Mouse (Mus musculus) right cerebral cortex, postnatal 4 days (tissue): ENCODE measurements around the gene Ankrd11.
A peak's percentile ranks its signal among the peaks of the same experiment; 100 is the strongest.

Source experiments
- DNase-seq: peaks from one replicate; pipeline ENCODE4 v3.0.0-alpha.2; 2022

The Ankrd11 gene

GRCm38 (mm10) chr8:122923431-122924090 lies 118.5 kb downstream of the Ankrd11 start:
- DNase-seq, result no peak

- DNase-seq, result no peak
These were observed 119.1 kb downstream of the Ankrd11 start for GRCm38 (mm10) chr8:122922945-122923344.

GRCm38 (mm10) chr8:122920890-122921289 lies 121.2 kb downstream of the Ankrd11 start:
- no peak for DNase-seq

DNA sequence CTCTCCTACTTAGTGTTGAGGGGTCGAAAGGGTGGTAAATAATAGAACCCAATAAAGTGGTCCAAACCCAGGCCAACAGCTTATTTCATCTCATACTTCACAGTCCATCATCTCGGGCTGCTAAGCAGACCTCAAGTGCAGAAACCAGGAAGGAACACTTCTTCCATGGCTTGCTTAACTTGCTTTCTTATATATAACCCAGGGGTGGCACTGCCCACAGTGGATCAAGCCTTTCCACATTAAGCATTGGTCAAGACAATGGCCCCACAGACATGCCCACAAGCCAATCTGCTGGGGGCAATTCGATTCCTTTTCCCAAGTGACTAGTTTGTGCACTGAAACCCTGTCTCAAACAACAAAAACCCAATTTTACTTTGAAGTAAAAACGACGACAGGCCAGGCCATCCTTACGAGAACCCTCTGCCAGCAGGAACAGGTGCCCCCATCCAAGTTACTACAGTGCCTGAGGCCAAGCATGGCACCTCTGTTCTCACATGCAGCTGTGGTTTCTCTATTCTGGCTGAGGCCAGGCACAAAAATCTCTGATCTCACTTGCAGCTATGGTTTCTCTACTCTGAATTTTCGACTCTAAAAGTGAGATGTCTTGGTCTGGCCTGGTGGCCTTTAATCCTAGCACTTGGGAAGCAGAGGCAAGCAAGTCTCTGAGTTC lies 123.5 kb downstream of the Ankrd11 start:
- no peak for DNase-seq

- DNase-seq, result no peak
These were observed 124.3 kb downstream of the Ankrd11 start for GRCm38 (mm10) chr8:122917531-122918392.

DNA sequence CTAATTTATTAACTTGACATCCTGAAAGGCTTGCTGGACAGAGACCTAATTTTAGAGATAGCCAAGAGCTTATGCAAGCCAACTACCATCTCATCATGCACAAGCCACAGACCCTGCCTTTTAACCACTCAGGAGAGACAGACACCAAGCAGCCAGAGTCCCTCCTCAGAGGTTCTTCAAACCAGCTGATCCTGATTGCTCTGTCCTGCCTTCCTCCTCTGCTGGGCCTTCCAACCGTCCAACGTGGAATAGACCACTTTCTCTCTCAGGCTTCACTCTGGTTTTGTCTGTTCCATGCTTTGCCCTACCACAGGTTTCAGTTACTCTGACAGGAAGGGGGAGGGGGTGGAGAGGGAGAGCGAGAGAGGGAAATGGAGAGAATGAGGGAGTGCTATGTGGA lies 125.3 kb downstream of the Ankrd11 start:
- DNase-seq, result no peak

DNA sequence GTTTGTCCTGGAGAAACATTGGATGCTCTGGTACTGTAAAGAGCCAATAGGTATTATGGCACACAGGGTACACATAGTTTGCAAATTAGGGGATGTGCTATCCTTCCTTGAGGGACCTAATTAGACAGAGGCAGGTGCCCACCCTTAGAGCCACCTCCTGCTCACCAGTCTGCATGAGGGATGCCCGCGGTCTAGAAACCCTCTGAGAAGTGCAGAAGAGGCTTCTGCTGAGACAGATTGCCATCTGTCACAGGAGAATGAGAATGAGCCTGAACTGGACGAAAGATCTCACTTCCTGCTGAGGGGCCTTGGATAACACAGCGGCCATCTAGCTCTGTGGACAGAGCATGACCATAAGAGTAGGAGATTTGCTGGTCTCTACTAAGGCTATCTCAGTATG lies 129.2 kb downstream of the Ankrd11 start:
- DNase-seq, result no peak

GRCm38 (mm10) chr8:122912150-122912549 lies 129.9 kb downstream of the Ankrd11 start:
- no peak for DNase-seq

- peak; percentile 77 for DNase-seq
These were observed 135.5 kb downstream of the Ankrd11 start for GRCm38 (mm10) chr8:122906463-122907021.

GRCm38 (mm10) chr8:122905346-122905745 lies 136.7 kb downstream of the Ankrd11 start:
- no peak for DNase-seq

DNA sequence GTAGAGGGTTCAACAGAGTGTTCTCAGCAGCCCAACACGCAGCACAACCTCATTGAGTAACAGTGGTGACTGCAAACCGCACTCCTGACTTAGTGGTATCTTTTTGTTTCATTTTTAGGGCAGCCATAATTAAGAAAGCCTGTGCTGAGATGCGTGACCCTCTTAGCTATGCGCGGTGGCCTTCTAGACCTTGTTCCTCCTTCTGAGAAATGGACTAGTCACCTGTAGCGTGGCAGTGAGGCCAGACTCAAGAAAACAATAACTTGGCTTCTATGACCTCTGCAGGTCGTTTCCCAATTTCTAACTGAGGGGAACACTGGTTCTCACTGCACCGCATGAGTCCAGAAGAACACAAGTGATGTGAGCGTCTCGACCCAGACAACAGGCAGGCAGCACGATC lies 137.6 kb downstream of the Ankrd11 start:
- DNase-seq, result no peak

DNA sequence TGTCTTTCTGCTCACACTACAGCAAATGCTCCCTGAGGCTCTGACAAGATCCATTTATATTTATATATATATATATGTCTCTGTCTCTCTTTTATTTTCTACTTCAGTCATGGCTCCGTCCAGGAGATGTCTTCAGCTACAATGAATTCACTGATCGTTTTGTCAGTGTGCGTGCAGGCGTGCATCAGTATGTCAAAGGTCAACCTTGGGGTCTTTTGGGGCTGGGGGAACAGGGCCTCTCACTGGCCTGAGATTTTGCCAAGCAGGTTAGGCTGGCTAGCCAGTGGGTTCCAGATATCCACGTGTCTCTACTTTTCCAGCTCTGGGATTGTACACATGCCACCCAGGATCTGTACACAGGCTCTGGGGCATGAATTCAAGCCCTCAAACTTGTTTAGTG lies 139.1 kb downstream of the Ankrd11 start:
- no peak for DNase-seq

DNA sequence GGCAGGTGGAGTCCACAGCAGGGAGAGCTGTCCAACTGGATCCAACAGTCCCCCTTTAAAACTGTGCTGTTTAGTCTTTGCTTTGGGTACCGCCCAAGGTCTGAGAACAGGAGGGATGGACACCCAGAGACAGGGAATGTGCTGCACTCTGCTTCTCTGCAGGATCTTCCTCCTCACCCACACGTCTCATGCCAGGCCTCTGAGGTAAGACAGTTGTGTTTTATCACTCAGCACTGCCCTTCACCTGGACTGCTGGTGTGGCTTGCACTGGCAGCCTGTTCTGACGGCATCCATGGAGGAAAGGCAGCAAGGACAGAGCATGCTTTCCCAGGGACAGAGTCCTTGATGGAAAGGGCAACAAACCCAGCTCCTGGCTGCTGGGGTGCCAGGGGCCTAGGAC lies 139.5 kb downstream of the Ankrd11 start:
- DNase-seq, result no peak

DNA sequence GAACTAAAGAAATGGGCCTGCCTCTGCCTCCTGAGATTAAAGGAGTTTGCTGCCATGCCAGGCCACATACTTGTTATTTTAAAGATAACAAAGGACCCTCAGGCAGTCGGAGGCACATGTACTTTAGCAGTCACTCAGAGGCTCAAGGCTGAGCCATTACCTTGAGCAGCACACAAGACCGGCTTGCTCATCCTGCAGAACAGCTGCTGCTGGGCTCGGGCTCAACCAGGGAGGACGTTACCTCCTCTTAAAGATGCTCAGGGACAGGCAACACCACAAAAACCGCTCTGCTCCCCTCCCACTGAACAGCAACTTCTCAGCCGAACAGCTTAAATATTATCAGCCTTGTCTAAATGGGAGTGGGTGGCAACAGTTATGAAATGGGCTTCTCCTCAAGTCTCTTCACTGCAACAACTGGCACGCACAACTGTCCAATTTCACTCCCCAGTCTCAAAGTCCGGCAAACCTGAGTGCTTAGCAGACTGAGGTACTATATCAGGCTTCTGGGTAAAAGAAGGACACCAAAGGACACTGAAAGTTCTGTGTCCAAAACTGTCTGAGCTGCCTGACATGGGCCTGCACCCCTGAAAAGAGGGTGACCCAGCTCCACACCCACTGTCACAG lies 140.1 kb downstream of the Ankrd11 start:
- no peak for DNase-seq

GRCm38 (mm10) chr8:122901476-122901875 lies 140.6 kb downstream of the Ankrd11 start:
- DNase-seq, result no peak

DNA sequence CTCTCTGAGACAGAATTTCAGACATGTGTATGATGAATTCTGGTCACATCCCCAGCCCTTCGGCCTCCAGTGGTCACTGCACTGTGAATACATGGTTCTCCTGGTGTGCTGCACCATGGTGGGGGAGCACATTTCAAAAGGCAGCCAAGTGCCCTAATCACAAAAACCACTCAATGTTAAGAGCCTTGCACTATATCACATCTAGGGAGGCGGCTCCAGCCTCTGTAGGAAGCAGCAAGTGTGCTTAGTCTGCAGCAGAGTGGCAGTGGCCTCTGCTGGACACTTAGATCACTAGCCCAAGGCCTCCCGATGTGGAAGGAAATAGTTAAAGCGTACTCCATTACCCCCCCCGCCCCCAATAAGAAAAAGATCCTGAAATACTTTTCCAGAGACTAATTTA lies 143.0 kb downstream of the Ankrd11 start:
- DNase-seq, result no peak

DNA sequence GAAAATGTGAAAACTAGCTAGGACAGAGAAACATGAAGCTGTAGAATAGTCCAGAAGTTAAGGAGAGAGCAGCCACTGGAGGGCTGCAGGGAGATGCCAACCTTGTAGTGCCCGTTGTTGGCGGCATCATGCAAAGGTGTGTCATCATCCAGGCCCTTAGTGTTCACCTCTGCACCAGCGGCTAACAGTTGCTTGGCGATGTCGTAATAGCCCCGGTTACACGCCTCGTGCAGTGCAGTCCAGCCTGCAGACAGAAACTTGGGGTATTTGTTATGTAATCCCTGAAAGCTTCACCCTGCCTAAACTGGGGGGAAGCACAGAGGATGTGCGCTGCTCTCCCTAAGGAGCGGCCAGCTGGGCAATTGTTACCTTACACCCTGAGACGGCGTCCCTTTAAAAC lies 143.6 kb downstream of the Ankrd11 start:
- DNase-seq, result no peak

GRCm38 (mm10) chr8:122898018-122898417 lies 144.1 kb downstream of the Ankrd11 start:
- DNase-seq, result no peak

DNA sequence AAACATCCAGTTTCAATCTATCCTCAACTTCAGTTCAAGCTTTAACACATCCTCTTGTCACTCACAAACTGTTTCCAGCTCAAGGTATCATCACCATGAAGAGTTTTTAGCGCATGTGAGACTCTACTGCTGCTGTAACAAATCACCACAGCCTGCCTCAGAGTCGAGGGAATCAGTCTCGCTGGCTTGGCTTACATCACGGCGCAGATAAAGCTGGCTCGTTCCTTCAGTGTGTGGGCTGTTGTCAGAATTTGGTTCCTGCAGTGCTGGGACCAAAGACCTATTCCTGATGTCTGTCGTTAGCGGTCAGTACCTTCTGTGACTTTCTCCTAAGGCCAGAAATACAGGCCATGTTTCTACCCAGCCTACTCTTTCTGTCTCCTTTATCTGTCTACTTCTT lies 144.9 kb downstream of the Ankrd11 start:
- DNase-seq, result no peak

DNA sequence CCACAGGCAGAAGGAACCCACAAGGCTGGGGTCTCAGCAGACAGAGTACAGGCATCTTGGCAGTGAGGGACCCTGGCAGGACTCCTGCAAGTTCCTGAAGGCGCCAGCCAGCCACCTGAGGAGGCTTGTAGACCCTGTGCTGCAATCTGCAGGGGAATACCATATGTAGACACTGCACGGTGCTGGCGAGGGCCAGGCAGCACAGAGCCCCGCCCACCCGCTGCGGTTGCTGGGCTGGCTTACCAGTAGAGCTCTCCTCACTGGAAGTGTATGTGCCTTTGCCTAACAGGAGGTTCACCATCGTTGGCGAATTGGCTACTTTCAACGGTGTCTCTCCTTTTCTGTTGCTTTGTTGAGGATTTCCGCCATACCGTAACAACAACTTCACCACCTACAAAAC lies 145.8 kb downstream of the Ankrd11 start:
- no peak for DNase-seq

DNA sequence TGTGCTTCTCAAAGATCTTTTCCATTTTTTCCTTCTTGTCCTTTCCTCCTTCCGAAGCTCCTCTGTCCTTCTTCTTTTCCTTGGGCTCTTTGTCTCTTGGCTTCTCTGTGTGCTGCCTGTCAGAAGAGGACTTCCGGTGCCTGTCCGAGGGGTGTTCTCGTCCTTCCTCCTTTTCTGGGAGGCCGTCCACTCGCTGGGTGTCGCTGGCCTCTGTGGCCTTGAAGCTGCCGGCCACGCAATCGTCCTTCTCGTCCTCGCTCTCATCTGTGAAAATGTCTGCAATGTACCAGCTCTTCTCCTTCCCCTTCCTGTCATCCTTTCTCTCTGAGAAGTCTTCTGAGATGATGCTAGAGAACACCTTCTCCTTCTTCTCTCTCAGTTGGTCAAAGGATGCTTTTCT lies 148.6 kb downstream of the Ankrd11 start:
- DNase-seq, result no peak

DNA sequence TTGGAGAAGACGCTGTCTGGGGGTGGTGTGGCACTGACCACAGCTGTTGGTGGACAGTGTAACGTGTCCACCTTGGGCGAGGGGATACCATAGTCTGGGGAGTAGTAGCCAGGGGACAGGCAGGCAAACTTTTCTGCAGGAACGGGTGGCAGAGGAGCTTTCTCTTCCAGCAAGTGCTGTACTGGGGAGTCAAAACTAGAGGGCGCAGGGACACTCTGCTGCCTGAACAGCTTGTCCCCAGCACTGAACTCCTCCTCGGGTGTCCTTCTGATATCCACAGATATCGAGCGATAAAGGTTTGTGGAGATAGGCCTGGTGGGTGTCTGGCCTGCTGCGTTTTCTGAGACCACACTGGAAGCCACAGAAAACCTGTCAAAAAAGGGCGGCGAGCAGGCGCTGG lies 150.6 kb downstream of the Ankrd11 start:
- no peak for DNase-seq

- no peak for DNase-seq
These were observed 158.4 kb downstream of the Ankrd11 start for GRCm38 (mm10) chr8:122883671-122884070.
